Mouse (Mus musculus): ENCODE results near the gene Npas2.

Npas2 gene

DNA sequence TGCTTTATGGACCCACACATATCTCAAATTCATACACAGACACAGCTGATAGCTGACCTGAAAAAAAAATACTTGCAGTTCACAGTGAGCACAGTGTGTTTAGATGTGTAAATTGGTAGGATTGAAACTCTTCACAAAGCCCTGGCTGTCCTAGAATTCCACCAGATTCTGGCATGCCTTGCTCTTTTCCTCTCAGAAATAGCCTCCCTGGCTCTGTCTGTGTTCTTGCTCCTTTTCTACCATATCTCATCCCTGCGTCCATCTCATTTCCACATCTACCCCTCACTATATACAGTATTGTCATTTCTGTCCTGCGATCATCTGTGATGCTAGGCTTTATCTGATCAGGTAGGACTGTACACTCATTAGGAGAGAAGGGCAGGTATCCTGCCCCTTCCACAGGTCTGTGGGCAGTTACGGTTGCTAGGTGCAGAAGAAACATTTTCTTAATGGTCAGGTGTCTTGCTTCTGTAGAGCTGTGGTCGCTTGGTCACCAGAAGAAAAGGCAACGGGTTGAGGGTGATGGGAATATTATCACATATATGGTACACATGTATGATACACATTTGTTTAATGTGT, 180.8 kb downstream of the Npas2 start:
- no peak for DNase-seq (ENCODE audit: low read depth, low spot score)

DNA sequence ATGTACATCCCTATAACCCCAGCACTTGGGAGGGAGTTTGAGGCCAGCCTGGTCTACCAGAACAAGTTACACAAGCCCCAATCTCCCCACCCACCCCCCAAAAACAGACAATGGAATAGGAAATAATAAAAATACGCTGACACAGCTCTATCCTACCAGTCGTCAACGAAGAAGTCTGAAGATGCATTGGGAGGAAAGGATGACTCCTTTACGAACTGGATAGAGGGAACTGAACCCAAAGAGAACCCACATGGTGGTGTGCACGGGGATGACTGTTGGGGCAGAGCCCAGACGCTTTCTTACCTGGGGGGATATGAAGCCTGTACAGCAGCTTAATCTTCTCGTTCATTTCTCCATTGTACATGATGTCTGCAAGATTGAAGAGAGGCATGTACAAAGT, 182.6 kb downstream of the Npas2 start:
- DNase-seq (ENCODE audit: low read depth, low spot score) = no peak

DNA sequence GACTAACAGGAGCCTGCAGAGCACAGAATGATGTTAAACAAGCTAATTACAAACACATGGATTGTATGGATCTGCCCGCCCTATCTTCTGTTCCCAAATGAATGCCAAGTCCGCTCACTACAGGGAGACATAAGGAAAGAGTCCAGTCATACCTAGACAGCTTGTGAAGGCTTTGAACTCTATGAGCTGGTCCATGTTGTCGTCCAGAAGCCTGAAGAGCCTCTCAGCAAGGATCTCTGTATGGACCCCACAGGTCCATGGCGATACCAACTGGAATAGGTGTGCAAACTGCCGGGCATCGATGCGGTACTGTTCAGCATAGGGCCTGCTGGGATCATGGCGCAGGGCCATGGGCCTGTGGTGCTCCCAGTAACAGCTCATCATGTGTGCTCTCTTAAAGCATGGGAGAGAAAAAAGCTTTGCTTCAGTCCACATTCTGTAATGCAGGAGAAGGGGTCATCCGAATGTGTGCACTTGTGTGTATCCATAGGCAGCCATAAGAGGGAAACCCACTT, 183.3 kb downstream of the Npas2 start:
- DNase-seq (ENCODE audit: low read depth, low spot score) = no peak

DNA sequence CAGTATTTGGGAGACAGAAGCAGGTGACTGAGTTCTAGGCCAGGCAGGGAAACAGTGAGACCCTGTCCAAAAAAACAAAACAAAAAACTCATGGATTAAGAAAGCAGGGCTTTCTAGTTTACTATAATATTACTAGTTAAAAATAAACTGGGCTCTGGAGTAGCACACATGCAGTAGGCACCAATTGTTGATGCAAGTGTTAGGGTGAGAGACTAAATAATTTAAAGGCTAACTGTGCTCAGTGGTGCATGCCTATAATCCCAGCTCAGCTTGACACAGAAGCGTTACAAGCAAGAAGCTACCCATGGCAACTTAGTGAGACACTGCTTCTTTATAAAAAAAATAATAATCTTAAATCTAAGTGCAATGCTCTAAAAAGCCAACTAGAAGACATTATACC, 185.0 kb downstream of the Npas2 start:
- DNase-seq (ENCODE audit: low read depth, low spot score) = no peak

DNA sequence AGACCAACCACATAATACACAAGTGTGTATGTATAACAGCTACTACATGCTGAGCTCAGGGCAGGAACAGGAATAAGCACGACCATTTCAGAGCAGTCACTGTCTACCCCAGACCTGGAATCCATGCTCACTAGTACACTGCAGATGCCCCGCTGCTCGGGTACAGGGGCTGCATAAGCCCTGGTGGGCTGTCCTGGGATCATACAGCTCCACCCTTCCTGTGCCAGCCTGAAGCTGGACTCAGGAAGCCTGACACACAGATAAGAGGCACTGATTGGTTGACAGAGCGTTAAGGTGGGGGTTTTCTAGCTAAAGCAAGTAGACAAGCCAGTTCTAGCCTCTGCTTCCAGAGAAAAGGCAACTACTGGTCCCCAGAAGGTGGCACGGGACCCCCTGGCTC, 185.5 kb downstream of the Npas2 start:
- DNase-seq (ENCODE audit: low read depth, low spot score) = no peak

DNA sequence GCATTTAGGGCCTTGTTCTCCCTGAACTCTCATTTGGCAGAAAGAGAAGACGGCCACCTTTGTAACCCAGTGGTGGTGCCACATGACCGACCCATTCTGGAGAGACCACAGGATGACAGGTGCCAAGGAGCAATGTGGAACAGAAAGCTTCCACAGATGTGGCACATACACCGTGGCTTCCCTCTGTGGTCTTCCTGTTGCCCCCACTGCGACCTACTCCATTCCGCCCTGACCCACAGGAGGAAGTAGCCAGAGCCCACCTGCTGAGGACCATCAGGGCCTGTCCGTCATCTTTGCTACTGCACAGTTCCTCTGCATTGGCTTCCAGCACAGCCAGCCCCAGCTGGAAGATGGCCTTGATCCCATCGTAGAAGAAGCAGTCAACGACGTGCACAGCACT, 187.5 kb downstream of the Npas2 start:
- no peak for DNase-seq (ENCODE audit: low read depth, low spot score)

DNA sequence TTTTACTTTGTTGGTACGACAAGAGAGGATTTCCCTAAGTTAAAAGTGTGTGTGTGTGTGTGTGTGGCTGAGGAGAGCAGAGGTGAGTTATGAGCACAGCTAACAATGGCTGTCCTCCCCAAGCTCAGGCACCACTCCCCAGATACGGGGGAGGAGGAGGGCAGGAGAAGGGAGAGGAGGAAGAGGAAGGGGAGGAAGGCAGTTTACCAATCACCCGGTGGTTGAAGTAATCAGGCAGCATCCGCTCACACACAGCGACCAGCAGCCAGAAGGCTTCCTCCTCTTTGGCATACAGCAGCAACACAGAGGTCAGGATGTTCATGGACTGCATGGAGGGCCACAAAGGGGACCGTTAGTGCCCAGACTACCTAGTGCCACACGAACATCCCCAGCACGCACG, 191.4 kb downstream of the Npas2 start:
- DNase-seq (ENCODE audit: low read depth, low spot score) = no peak

DNA sequence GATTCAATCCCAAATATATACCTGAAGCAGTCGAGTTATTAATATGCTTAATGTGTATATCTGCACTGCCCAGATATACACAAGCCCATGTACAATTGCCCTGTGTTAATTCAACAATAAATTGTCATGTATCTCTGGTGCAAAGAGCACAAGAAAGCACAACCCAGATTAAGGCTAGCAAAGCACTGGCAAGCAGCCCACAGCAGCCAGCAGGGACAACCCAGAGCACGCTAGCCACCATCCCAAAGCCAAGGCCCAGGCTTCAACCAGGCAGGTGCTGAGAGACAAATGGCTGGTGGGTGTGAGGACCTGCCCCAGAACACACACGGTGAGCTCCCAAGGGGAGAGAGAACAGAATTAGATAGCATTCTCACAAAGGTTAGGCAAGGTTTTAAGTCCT, 192.9 kb downstream of the Npas2 start:
- DNase-seq (ENCODE audit: low read depth, low spot score) = no peak

DNA sequence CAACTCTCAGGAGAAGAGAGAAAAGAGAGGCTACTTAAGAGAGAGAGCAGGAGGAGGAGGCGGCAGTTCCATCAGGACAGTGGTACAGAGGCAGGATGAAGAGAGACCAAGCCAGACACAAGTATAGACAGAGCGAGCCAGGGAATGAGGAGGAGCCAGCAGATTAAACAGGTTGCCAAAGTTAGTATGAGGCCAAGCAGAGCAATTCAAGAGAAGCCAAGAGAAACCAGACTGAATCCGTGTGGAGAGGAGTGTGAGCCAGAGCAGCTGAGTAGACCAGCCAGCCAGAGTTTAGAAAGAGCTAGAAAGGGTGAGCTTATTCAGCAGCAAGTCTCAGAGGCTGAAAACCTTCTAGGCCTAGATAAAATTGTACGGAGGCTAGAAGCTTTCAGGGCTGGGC, 194.0 kb downstream of the Npas2 start:
- DNase-seq (ENCODE audit: low read depth, low spot score) = no peak

DNA sequence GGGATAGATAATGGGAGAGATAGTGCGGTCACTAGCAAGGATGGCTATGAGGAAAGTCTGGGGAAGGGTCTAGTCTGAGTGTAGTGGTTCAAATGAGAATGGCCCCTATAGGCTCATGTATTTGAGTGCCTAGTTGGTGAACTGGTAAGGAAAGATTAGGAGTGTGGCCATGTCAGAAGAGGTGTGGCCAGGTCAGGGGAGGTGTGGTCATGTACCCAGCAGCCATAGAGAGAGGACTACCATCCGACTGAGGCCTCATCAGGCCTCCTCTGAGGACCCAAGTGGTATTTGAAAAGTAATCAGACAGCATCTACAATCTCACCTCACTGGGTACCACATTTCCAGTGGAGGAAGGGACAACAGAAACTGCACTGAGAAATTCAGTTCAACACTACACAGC, 194.6 kb downstream of the Npas2 start:
- no peak for DNase-seq (ENCODE audit: low read depth, low spot score)

DNA sequence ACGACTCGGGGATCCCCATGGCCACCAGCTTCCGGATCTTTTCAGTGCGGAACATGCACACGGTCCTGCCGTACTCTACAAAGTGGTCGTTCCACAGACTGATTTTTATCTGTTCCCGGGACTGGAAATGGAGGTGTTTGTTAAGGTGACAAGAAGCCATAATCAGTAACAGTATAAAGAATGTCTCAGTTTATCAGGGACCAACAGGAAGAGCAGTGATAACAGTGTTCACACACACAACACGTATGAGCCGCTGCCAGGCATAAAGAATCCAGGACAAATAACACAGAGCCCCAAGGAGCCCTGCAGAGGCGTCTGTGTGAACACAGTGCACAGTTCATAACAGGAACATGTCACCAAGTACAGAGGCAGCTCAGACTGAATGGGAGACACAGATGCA, 195.8 kb downstream of the Npas2 start:
- no peak for DNase-seq (ENCODE audit: low read depth, low spot score)

DNA sequence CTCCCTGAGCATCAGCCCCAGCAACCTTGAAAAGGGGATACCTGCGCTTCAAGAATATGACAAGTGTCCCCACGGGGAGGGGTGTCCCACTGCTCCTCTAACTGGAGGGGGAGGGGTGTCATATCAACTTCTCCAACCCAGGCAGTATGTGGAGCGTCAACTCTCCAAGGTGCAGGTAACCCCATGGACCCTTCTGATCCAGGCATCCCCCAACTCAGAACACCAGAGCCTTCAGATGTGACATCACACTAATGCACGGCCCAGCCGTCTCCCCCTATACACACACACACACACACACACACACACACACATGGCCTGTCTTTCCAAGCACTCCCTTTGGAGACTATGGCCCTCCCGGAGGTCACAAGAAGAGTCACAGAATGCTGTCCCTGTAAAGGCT, 198.1 kb downstream of the Npas2 start:
- no peak for DNase-seq (ENCODE audit: low read depth, low spot score)

DNA sequence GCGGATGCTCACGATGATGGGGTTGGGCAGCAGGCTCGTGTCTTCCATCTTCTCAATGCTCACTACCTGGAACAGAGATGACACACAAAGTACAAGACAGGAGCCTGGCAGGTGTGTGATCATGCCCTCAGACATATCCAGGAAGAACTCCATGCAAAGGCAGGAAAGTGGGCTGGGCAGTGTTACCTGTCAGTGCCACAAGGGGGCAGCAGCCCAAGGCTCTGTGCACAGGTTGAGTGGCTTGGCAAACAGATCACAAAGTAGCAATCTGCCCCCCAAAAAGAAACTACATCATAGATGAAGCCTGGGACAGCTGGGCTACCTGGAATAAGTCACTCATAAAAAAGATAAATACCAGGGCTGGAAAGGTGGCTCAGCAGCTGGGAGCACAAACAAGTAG, 198.7 kb downstream of the Npas2 start:
- DNase-seq (ENCODE audit: low read depth, low spot score) = peak; percentile 66

DNA sequence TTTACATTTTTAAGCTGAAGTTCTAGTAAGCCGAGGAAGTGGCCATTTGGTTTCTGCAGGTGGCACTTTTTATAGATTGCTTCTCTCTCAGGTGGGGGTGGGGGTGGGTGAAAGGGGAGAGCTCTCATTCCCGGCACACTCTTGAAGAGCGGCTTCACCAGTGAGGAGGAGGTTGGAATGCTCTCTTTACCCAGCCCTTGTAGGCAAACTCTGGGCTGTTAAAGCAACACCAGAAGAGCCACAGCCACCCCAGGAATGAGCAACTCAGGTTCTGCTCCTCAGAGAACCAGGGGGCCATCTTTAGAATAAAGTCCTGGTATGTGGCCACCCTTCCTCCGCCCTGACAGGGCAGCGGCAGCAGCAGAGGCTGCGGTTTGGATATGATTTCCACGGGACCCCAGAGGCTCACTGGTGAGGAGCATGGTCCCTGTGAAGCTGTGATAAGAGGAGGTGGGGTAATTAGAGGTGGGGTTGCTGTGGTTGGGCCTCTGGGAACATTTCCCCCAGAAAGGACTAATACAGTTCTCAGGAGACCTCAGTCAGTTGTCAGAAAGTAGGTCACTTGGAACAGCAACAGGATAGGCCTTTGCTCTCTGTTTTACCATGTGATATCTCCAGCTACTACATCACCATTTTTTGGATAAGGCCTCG, 199.8 kb downstream of the Npas2 start:
- no peak for DNase-seq (ENCODE audit: low read depth, low spot score)

DNA sequence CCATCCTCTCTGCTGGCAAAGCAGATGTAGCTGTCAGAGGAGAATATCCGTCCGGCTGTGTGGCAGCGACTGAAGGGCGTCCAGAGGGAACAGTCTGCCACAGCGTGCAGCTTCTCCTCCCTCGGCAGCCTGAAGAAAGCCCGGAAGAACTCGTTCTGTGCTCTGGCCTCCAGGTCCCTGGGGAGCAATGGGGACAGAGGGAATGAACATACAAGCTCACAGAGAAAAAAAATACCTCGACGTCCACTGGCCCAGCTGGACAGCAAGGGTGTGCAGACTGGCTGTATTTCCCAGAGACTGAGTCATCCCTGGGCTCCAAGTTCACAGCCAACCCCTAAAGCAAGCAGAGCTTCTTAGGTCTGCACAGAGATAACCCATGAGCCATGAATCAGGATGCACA, 200.6 kb downstream of the Npas2 start:
- no peak for DNase-seq (ENCODE audit: low read depth, low spot score)

DNA sequence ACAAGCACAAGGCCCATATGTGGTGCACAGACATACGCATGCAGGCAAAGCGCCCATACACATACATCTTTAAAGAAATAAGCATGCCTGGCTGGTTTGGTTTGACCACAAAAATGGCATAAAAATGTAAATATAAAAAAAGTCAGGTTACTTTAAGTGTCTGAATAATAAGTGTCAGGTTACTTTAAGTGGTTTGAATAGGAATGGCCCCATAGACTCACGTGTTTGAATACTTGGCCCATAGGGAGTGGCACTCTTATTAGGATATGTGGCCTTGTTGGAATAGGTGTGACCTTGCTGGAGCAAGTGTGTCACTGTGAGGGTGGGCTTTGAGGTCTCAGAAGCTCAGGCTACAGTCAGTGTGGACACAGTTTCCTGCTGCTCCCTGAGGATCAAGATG, 201.1 kb downstream of the Npas2 start:
- DNase-seq (ENCODE audit: low read depth, low spot score) = no peak

DNA sequence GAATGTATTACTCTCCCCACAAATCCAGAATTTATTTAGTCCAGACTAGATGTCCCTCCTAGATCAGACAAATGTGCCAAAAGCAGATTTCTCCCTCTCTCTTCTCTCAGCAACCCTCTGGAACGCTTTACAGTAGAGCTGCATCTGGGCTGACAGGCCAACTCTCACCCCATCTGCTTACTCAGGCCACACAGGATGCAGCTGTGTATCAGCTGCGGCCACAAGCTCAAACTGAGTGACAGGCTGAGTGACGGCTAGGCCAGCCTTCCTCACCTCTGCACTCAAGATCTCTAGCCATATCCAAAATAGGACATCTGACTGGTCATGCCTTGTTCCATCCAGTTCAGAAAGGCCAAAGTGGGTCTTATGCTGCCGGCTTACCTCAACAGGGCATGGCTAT, 202.8 kb downstream of the Npas2 start:
- no peak for DNase-seq (ENCODE audit: low read depth, low spot score)

DNA sequence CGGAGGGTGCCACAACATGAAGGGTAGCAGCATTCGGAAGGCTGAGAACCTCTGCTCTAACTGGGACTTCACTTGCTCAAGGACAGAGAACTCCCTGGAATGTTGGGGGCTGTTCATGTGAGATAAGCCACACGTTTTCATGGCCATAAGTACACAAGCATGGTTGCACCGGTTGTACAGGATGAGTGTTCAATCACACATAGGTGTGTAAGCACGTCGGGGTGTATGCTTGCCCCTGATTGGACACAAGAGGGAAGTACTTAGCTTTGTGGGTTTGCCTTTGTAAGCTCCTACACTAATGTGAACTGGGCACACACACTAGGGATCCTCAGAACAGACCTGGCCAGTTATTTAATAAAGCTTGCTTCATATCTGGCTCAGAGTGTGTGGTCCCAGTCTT, 204.8 kb downstream of the Npas2 start:
- DNase-seq (ENCODE audit: low read depth, low spot score) = no peak

DNA sequence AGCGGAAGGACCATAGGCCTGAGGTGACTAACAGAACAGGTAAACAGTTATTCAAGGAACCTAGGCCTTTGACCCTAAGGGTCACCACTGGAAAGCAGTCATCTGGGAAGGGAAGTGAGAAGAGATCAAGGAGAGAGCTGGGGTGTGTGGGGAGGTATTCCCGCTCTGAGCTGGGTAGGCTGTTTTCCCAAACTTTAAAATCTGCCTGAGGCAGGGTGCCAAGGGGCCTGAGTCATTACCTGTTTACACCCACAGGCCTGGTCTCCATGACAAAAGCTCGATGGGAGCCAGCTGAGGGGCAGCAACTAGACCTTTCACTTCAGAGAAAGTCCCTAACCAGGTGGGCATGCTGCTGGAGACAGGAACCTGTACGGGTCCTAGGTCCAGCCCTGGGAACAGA, 205.7 kb downstream of the Npas2 start:
- no peak for DNase-seq (ENCODE audit: low read depth, low spot score)

DNA sequence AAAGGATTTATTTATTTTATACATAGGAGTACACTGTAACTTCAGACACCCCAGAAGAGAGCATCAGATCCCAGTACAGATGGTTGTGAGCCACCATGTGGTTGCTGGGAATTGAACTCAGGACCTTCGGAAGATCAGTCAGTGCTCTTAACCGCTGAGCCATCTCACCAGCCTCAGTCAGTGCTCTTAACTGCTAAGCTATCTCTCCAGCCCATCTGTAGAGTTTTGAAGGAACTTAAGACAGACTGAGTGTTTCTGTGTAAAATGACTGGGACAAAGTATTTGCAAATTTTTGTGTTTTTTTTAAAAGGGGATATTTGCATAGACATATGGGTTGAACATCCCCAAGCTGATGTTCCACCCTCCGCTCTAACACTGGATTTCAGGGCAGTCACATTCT, 206.6 kb downstream of the Npas2 start:
- no peak for DNase-seq (ENCODE audit: low read depth, low spot score)

DNA sequence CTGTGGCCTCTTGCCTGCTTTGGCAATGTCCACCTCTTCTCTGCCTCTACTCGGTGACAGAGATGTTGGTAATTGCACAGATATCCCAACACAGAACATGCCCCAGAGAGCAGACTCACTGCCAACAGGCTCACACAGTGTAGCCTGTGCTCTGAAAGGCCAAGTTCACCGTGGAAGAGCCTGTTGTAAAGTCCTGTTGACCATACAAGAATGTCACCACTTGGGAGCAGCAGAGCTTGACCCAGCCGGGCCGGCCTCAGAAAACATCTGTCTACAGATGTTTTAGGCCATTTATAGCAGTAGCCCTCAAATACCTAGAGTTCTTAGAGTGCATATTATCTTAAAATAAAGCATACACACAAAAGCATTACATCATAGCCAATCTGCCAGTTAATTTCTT, 213.6 kb downstream of the Npas2 start:
- no peak for DNase-seq (ENCODE audit: low read depth, low spot score)

DNA sequence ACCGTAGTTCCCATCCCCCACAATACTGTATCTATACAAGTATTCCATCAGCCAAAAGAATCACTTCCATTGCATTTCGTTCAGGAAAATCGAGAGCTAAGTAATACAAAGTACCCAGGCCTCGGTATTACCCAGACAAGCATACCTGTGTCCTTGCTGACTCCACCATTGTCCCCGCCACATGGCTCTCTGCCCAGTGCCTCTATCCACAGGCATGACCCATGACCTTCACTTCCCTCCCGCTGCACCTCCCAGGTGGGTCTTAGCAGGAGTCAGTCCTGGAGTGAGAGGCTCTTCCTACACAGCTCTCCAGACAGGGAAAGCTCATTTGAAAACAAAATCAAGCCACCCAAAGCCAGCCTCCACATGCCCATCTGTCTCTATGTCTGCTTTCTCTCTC, 214.6 kb downstream of the Npas2 start:
- no peak for DNase-seq (ENCODE audit: low read depth, low spot score)

DNA sequence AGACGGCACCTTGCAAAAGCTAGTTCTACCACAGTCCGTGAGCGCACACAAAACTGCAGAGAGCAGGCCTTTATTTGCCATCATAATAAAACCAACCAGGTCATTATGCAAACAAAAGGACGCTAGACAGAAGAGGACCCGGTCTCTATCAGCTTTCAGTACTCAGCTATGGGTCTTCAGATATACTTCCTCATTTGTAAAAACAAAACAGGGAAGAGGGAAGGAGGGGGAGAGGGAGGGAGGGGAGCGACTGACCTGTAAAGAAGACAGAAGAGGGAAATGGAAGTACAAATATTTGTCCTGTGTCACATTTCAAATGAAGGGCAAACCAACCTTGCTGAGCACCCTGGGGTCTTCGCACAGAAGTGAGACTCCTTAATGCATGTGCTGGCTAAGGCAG, 215.1 kb downstream of the Npas2 start:
- DNase-seq (ENCODE audit: low read depth, low spot score) = no peak
